Mouse (Mus musculus) C2C12 (cell line): ENCODE measurements around the gene Abo.

Source experiments
- CEBPB ChIP-seq: IDR thresholded peaks from one replicate; pipeline ENCODE4 v1.6.1; 2011; ENCODE audit warnings: low read depth, mild to moderate bottlenecking, control low read depth, moderate library complexity
- CTCF ChIP-seq: IDR thresholded peaks from one replicate; pipeline ENCODE4 v1.5.1; 2011; ENCODE audit not compliant: control insufficient read depth, insufficient read depth, insufficient read length
- FOSL1 ChIP-seq: IDR thresholded peaks from one replicate; pipeline ENCODE4 v1.8.0; 2011; ENCODE audit warnings: mild to moderate bottlenecking, low read length; ENCODE audit not compliant: poor library complexity, insufficient read depth, severe bottlenecking
- MAX ChIP-seq: IDR thresholded peaks from one replicate; pipeline ENCODE4 v1.6.1; 2011; ENCODE audit warnings: mild to moderate bottlenecking, control low read depth

DNA sequence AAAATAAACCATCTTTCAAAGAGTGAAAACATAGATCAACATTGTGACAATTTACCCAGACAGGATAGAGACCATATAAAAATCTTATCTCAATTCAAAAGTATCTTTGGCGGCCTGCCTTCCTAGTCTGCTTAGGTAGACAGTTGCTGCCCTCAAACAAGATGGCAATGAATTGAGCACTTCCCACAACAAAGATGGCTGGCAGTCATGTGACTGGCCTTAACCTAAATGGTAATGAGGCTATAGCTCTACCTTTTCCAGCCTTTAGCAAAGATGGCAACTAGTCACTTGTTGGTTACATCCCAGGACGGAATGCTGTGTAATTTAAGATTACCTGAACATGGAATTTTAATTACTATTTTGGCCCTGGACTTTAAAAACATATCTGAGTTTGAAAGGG is 32.3 kb downstream of the Abo start:
- TF ChIP-seq CTCF (no peak), MAX (no peak), CEBPB (no peak), FOSL1 (no peak)
